Comparison of ENCODE assay signal across 8 mouse cellular contexts in genomic region chr3:36571827-36572378, GRCm38 (mm10). TPM values are rescaled to one million over a fixed set of nuclear protein-coding genes. Genes with fewer than 3 reads are reported as not detected.
DNase-seq lines count a peak whose midpoint lies in the region; ATAC-seq lines count a peak whose summit lies in the region.

TSS of gene Ccna2 (minus strand) at chr3:36572150.

- H3K27ac ChIP-seq in hindbrain, embryonic 16.5 days (ENCODE audit: low read depth, low read length), result peak within 1 kb of the TSS; percentile 71
- H3K27ac ChIP-seq in macrophage, result peak within 1 kb of the TSS; percentile 65

- H3K79me2 ChIP-seq in macrophage (ENCODE audit: inconsistent target), result peaks cover 46% of the 10 kb centered on the region

- peaks cover 8% of the 10 kb centered on the region for H3K36me3 ChIP-seq in hindbrain, embryonic 16.5 days (ENCODE audit: control insufficient read depth, insufficient read depth, low read length)
- peaks cover under 1% of the 10 kb centered on the region; the same call in 1 of the 2 replicates for H3K36me3 ChIP-seq in macrophage (ENCODE audit: inconsistent target)

- ATAC-seq in hindbrain, embryonic 16.5 days, result peak; percentile 100

- no peaks in the 10 kb centered on the region for H3K9me3 ChIP-seq in hindbrain, embryonic 16.5 days (ENCODE audit: control insufficient read depth, low read length)

- no peaks in the 10 kb centered on the region for H3K27me3 ChIP-seq in hindbrain, embryonic 16.5 days (replicated peaks; ENCODE audit: control insufficient read depth, insufficient read depth, low read length)

- H3K4me3 ChIP-seq in hindbrain, embryonic 16.5 days (ENCODE audit: low read length), result peak within 1 kb of the TSS; percentile 77
- peak within 1 kb of the TSS; percentile 81 for H3K4me3 ChIP-seq in macrophage (ENCODE audit: inconsistent target)

- peaks cover 6% of the 10 kb centered on the region for H3K4me1 ChIP-seq in hindbrain, embryonic 16.5 days (ENCODE audit: control insufficient read depth, insufficient read depth, low read depth, low read length)

- peak within 1 kb of the TSS; percentile 100 for H3K4me2 ChIP-seq in hindbrain, embryonic 16.5 days (ENCODE audit: low read length)

- peak; percentile 95 for DNase-seq in WW6 (ENCODE audit: low read depth, low spot score)
- peak; percentile 96 to 98 for DNase-seq in cerebellum, postnatal 4 days (ENCODE audit: low spot score in 2 of 2)
- DNase-seq in gastrocnemius, adult 18-20 months (ENCODE audit: low spot score), result peak; percentile 97
- peak; percentile 97 to 98 for DNase-seq in left cerebral cortex, adult 18-20 months (ENCODE audit: low spot score in 2 of 2)
- DNase-seq in right cerebral cortex, adult 18-20 months, result peak; percentile 98
- DNase-seq in urinary bladder, postnatal 10 days (ENCODE audit: low spot score), result peak; percentile 94

- WGBS in hindbrain, embryonic 16.5 days, result under 1% methylated on average over 60 of the region's 60 CpGs
- under 1% methylated on average over 60 of the region's 60 CpGs for WGBS in macrophage (ENCODE audit: missing documents)

- H3K9ac ChIP-seq in hindbrain, embryonic 16.5 days (ENCODE audit: low read depth, low read length), result peak within 1 kb of the TSS; percentile 71

RNA-seq across cellular contexts. Expression of gene Ccna2, which starts in this region (rescaled TPM):
- total RNA-seq in gastrocnemius, adult 18-20 months (2021), result not detected
- 33.8 and 39.4 TPM in 2 replicates for polyA plus RNA-seq in hindbrain, embryonic 16.5 days (2015; fragmentation: Nextera tagmentation; extraction: Ambion mirVana)
- total RNA-seq in left cerebral cortex, adult 18-20 months (2021), result under 1 TPM; 0.67 to 0.75 TPM
- 10 to 100 TPM in 1 of 26 experiments, 1 to 10 TPM in 17, under 1 TPM in 7, not detected in 1; 0.26 to 11.6 (median 2.3) TPM for total RNA-seq in macrophage (2018; cell fraction: chromatin; rRNA removed)
- 1 to 10 TPM in 25 of 26 experiments, under 1 TPM in 1; 0.76 to 10.0 (median 2.8) TPM for total RNA-seq in macrophage (2018; cell fraction: cytosol; rRNA removed)
- total RNA-seq in macrophage (2018; cell fraction: nucleus; rRNA removed), result 10 to 100 TPM in 1 of 26 experiments, 1 to 10 TPM in 22, under 1 TPM in 3; 0.63 to 23.5 (median 2.6) TPM
- 1.4 to 15.3 TPM (median 13.7 TPM) in 3 replicates for polyA plus RNA-seq in macrophage (2018)

Comparison
In these comparisons a context has a peak if more than half of its experiments do, and no peak if none do; other contexts are left out.
1. Peak in every context shown above with its lines: DNase-seq, ATAC-seq, H3K4me3 ChIP-seq and H3K27ac ChIP-seq.
2. Peak in DNase-seq in gastrocnemius, adult 18-20 months; RNA of the gene not detected or under 1 TPM.
3. Peak in DNase-seq in left cerebral cortex, adult 18-20 months; RNA of the gene not detected or under 1 TPM.